Comparison of ENCODE assay signal across 8 mouse cellular contexts in the genomic region with DNA sequence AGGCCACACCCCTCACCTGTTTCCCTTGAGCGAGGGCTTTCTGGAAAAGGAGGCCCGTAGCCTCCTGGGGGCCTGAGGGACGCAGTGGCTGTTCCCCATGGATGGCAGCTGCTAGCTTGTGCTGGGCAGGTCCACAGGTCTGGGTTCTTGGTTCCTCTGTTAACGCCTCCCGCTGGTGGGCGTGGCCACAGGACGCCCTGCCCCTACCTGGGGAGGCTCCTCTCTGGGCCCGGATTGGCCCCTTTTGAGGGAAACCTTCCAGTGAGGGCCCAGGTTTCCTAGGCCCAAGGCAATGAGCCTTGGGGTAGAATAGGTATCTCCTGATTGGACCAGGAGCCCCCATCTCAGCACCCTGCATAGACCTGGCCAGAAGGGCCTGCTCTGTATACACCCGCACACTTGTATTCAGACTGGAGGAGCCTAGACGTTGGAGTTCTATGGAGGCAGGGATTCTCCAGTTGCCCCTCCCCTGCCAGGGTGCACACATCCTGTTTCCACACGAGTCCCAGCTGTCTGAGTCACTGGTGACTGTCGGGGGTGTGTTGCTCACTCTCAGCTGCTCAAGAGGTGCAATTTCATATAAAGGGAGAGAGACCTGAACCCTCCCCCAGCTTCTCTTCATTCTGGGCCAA. TPM values are rescaled to one million over a fixed set of nuclear protein-coding genes. Genes with fewer than 3 reads are reported as not detected.
DNase-seq lines count a peak whose midpoint lies in the region; ATAC-seq and TF ChIP-seq lines count a peak whose summit lies in the region.

No protein-coding gene starts in this region.

- H3K4me3 ChIP-seq in bone marrow macrophage, adult 2 months (ENCODE audit: insufficient read depth, low read length): no peak overlapping the region
- no peak overlapping the region for H3K4me3 ChIP-seq in intestine, embryonic 14.5 days (ENCODE audit: low read depth, low read length)

- no peaks in the 10 kb centered on the region for H3K9me3 ChIP-seq in intestine, embryonic 14.5 days (ENCODE audit: control insufficient read depth, low read length)

- TF ChIP-seq POLR2A in bone marrow macrophage, adult 2 months (IDR thresholded peaks at IDR 0.05; ENCODE audit: borderline replicate concordance, low read depth, low read length): no peak

- peak overlapping the region; percentile 28 for H3K4me2 ChIP-seq in intestine, embryonic 14.5 days (ENCODE audit: low read length)

- TF ChIP-seq CTCF in bone marrow macrophage, adult 2 months (IDR thresholded peaks at IDR 0.05; ENCODE audit: low read depth, low read length): no peak

- H3K4me1 ChIP-seq in bone marrow macrophage, adult 2 months (ENCODE audit: control insufficient read depth, insufficient read depth, low read length): peaks cover 28% of the 10 kb centered on the region
- H3K4me1 ChIP-seq in intestine, embryonic 14.5 days (replicated peaks; ENCODE audit: control insufficient read depth, insufficient read depth, low read length): peaks cover 10% of the 10 kb centered on the region; the same call in 1 of the 2 replicates

- H3K27me3 ChIP-seq in intestine, embryonic 14.5 days (replicated peaks; ENCODE audit: control insufficient read depth, insufficient read depth, low read length): no peaks in the 10 kb centered on the region

- 20% methylated on average over 12 of the region's 12 CpGs for WGBS in intestine, embryonic 14.5 days

- H3K36me3 ChIP-seq in intestine, embryonic 14.5 days (ENCODE audit: control insufficient read depth, insufficient read depth, low read length): peaks cover 41% of the 10 kb centered on the region

- H3K9ac ChIP-seq in intestine, embryonic 14.5 days (ENCODE audit: low read length): no peak overlapping the region

- intact Hi-C loops in left cerebral cortex, postnatal 14 days (cut with DNase I): no loop called here

- ATAC-seq in intestine, embryonic 14.5 days (replicated peaks; ENCODE audit: low FRiP score, low TSS enrichment, low read depth): peak; percentile 61

- DNase-seq in left cerebral cortex, adult 18-20 months (ENCODE audit: low spot score in 2 of 2): peak; percentile 23 to 36
- no peak for DNase-seq in left cerebral cortex, postnatal 14 days (ENCODE audit: low spot score in 2 of 2)
- DNase-seq in intestine, embryonic 14.5 days (ENCODE audit: low spot score): no peak
- DNase-seq in lung, postnatal 10 days: peak; percentile 36
- no peak for DNase-seq in cerebellum, adult 8-10 months
- DNase-seq in cerebellum, adult 18-20 months: no peak
- no peak for DNase-seq in thymus, postnatal 0 days (ENCODE audit: low spot score)

- peak overlapping the region; percentile 69 for H3K27ac ChIP-seq in bone marrow macrophage, adult 2 months (ENCODE audit: insufficient read depth, low read depth, low read length)
- H3K27ac ChIP-seq in intestine, embryonic 14.5 days (ENCODE audit: low read depth): no peak overlapping the region

RNA-seq across cellular contexts. Expression of gene Plekhn1, which starts 6.1 kb away (rescaled TPM):
- 10 to 100 TPM; 34.2 to 40.1 TPM for total RNA-seq in left cerebral cortex, adult 18-20 months (2021)
- 10 to 100 TPM; 34.8 to 36.3 TPM for total RNA-seq in left cerebral cortex, postnatal 14 days (2021)
- polyA plus RNA-seq in bone marrow macrophage, adult 2 months (2012; ENCODE audit: insufficient read depth, insufficient read length, missing spikeins): 41.6 and 44.9 TPM in 2 replicates
- polyA plus RNA-seq in intestine, embryonic 14.5 days (2014; fragmentation: Nextera tagmentation; extraction: Ambion mirVana): 19.7 and 20.1 TPM in 2 replicates
- 15.6 and 16.3 TPM in 2 replicates for polyA plus RNA-seq in thymus, postnatal 0 days (2015; fragmentation: Nextera tagmentation; extraction: Ambion mirVana)

RNA-seq across cellular contexts. Expression of gene Noc2l, which starts 7.3 kb away (rescaled TPM):
- 10 to 100 TPM; 70.4 to 71.6 TPM for total RNA-seq in left cerebral cortex, adult 18-20 months (2021)
- 10 to 100 TPM; 60.3 to 61.4 TPM for total RNA-seq in left cerebral cortex, postnatal 14 days (2021)
- 45.2 and 46.3 TPM in 2 replicates for polyA plus RNA-seq in bone marrow macrophage, adult 2 months (2012; ENCODE audit: insufficient read depth, insufficient read length, missing spikeins)
- polyA plus RNA-seq in intestine, embryonic 14.5 days (2014; fragmentation: Nextera tagmentation; extraction: Ambion mirVana): 102 and 111 TPM in 2 replicates
- polyA plus RNA-seq in thymus, postnatal 0 days (2015; fragmentation: Nextera tagmentation; extraction: Ambion mirVana): 82.9 and 89.1 TPM in 2 replicates

RNA-seq across cellular contexts. Expression of gene Perm1, which starts 12.8 kb away (rescaled TPM):
- total RNA-seq in left cerebral cortex, adult 18-20 months (2021): under 1 TPM; 0.19 to 0.33 TPM
- under 1 TPM; 0.20 to 0.66 TPM for total RNA-seq in left cerebral cortex, postnatal 14 days (2021)
- polyA plus RNA-seq in bone marrow macrophage, adult 2 months (2012; ENCODE audit: insufficient read depth, insufficient read length, missing spikeins): not detected in 2 replicates
- 0.51 and 0.54 TPM in 2 replicates for polyA plus RNA-seq in intestine, embryonic 14.5 days (2014; fragmentation: Nextera tagmentation; extraction: Ambion mirVana)
- polyA plus RNA-seq in thymus, postnatal 0 days (2015; fragmentation: Nextera tagmentation; extraction: Ambion mirVana): 0.96 and 1.0 TPM in 2 replicates

RNA-seq across cellular contexts. Expression of gene AW011738, which starts 25.4 kb away (rescaled TPM):
- 1 to 10 TPM; 5.8 to 6.0 TPM for total RNA-seq in left cerebral cortex, adult 18-20 months (2021)
- 1 to 10 TPM; 4.0 to 5.0 TPM for total RNA-seq in left cerebral cortex, postnatal 14 days (2021)
- 1.2 and 1.6 TPM in 2 replicates for polyA plus RNA-seq in bone marrow macrophage, adult 2 months (2012; ENCODE audit: insufficient read depth, insufficient read length, missing spikeins)
- polyA plus RNA-seq in intestine, embryonic 14.5 days (2014; fragmentation: Nextera tagmentation; extraction: Ambion mirVana): 0.69 and 1.1 TPM in 2 replicates
- 11.4 and 11.9 TPM in 2 replicates for polyA plus RNA-seq in thymus, postnatal 0 days (2015; fragmentation: Nextera tagmentation; extraction: Ambion mirVana)

RNA-seq across cellular contexts. Expression of gene Samd11, which starts 26.9 kb away (rescaled TPM):
- 1 to 10 TPM; 4.0 to 5.6 TPM for total RNA-seq in left cerebral cortex, adult 18-20 months (2021)
- 1 to 10 TPM; 3.9 to 4.5 TPM for total RNA-seq in left cerebral cortex, postnatal 14 days (2021)
- polyA plus RNA-seq in bone marrow macrophage, adult 2 months (2012; ENCODE audit: insufficient read depth, insufficient read length, missing spikeins): 0.36 TPM in 1 of 2 replicates, not detected in the other
- 0.20 and 0.42 TPM in 2 replicates for polyA plus RNA-seq in intestine, embryonic 14.5 days (2014; fragmentation: Nextera tagmentation; extraction: Ambion mirVana)
- 0.32 and 0.59 TPM in 2 replicates for polyA plus RNA-seq in thymus, postnatal 0 days (2015; fragmentation: Nextera tagmentation; extraction: Ambion mirVana)

Comparison
In these comparisons a context has a peak if more than half of its experiments do, and no peak if none do; other contexts are left out.
1. DNase-seq: peak in left cerebral cortex, adult 18-20 months (2 of 2) and lung, postnatal 10 days (single experiment); none in left cerebral cortex, postnatal 14 days (0 of 2), intestine, embryonic 14.5 days (single experiment), cerebellum, adult 8-10 months (single experiment), cerebellum, adult 18-20 months (0 of 2) and thymus, postnatal 0 days (single experiment).